Mouse (Mus musculus) hindbrain, embryonic 16.5 days (tissue): ENCODE data around the gene Rab11fip3. TPM values are rescaled to one million over a fixed set of nuclear protein-coding genes. Genes with fewer than 3 reads are reported as not detected.

Source experiments
- ATAC-seq: fragments of 200-750 bp; cut with Nextera tagmentation; 2 replicates; pipeline ENCODE4 v1.8.0; 2017; ENCODE audit warnings: moderate TSS enrichment, moderate library complexity
- H3K27ac ChIP-seq: fragments of 300-500 bp; sonication (generic); 2 replicates; pipeline ENCODE4 v1.5.1; 2014; ENCODE audit warnings: low read depth, mild to moderate bottlenecking, control low read depth, low read length, moderate library complexity
- H3K27me3 ChIP-seq: fragments of 300-500 bp; sonication (generic); replicated peaks from 2 replicates; pipeline ENCODE4 v1.6.1; 2014; ENCODE audit warnings: low read length; ENCODE audit not compliant: control insufficient read depth, insufficient read depth
- H3K36me3 ChIP-seq: fragments of 300-500 bp; sonication (generic); 2 replicates; pipeline ENCODE4 v1.6.1; 2014; ENCODE audit warnings: mild to moderate bottlenecking, low read length, moderate library complexity, mixed read lengths; ENCODE audit not compliant: control insufficient read depth, insufficient read depth
- H3K4me1 ChIP-seq: fragments of 300-500 bp; sonication (generic); 2 replicates; pipeline ENCODE4 v1.6.1; 2014; ENCODE audit warnings: low read depth, low read length; ENCODE audit not compliant: control insufficient read depth, insufficient read depth
- H3K4me2 ChIP-seq: fragments of 300-500 bp; sonication (generic); 2 replicates; pipeline ENCODE4 v1.6.1; 2014; ENCODE audit warnings: mild to moderate bottlenecking, low read length, control low read depth, moderate library complexity
- H3K4me3 ChIP-seq: fragments of 300-500 bp; sonication (generic); 2 replicates; pipeline ENCODE4 v1.5.1; 2014; ENCODE audit warnings: mild to moderate bottlenecking, low read length, control low read depth, moderate library complexity
- H3K9ac ChIP-seq: fragments of 300-500 bp; sonication (generic); 2 replicates; pipeline ENCODE4 v1.6.1; 2014; ENCODE audit warnings: low read depth, mild to moderate bottlenecking, control low read depth, low read length, moderate library complexity
- H3K9me3 ChIP-seq: fragments of 300-500 bp; sonication (generic); 2 replicates; pipeline ENCODE4 v1.6.1; 2014; ENCODE audit warnings: mild to moderate bottlenecking, low read length, moderate library complexity; ENCODE audit not compliant: control insufficient read depth
- WGBS: fragments of 180-500 bp; shearing (Covaris S2); extraction: QIAGEN DNeasy Blood & Tissue Kit; methylation state at CpG from one replicate; pipeline ENCODE4 v1.1.7; 2014; 5-methylcytosine and 5-hydroxymethylcytosine counted together
- polyA plus RNA-seq: library from polyadenylated mRNA; unstranded; fragments of >200 nt; fragmentation: Nextera tagmentation; extraction: Ambion mirVana; gene quantifications from 2 replicates; pipeline ENCODE4 v1.2.1, GENCODE M21; 2015

Gene Rab11fip3
- polyA plus RNA-seq, 1 experiment from 2014 or later = 12.8 TPM

DNA sequence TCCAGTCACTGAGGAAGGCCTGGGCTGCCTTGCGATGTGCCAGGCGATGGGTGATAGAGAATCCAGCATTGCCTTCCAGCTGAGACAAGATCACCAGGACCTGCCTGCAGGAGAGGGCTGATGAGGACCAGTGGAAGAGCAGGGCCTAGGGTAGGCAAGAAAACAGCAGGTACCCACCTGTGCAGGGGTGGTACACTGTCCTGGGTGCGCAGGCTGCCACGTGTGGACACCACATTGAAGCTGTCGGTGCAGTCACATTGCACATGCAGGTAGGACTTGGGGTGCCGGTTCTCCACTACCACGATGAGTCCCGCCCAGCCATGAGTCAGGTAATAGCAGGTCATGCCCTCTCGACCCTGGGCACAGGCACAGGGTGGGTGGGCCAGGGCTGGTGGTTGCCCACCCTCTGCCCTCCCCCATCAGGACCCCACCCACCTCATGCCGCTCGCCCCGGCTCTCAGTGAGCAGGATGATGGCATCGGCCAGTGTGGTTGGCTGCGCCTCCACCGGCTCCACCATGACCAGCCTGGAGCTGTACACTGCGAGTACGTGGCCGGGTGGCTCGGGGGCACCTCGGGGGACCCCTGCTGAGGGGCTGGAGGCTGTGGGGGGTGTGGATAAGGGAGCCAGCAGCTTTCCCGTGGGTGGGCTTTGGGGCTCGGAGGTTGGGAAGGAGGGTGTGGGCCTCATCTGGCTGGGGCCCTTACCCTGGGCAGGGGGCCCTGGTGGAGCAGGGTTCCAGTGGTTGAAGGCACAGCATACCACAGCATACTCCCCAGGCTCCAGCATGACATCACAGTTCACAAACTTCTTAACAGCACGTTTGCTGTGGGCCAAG is 109.5 kb downstream of the Rab11fip3 start:
- Histone ChIP-seq H3K4me1 (no peaks in the 10 kb centered on the region; the same call in 1 of the 2 replicates), H3K9me3 (no peaks in the 10 kb centered on the region), H3K27ac (no peak overlapping the region), H3K36me3 (peaks cover 19% of the 10 kb centered on the region), H3K9ac (no peak overlapping the region), H3K4me3 (no peak overlapping the region), H3K27me3 (no peaks in the 10 kb centered on the region), H3K4me2 (no peak overlapping the region)
- no peak for ATAC-seq
- WGBS = 91% methylated on average over 22 of the region's 23 CpGs

DNA sequence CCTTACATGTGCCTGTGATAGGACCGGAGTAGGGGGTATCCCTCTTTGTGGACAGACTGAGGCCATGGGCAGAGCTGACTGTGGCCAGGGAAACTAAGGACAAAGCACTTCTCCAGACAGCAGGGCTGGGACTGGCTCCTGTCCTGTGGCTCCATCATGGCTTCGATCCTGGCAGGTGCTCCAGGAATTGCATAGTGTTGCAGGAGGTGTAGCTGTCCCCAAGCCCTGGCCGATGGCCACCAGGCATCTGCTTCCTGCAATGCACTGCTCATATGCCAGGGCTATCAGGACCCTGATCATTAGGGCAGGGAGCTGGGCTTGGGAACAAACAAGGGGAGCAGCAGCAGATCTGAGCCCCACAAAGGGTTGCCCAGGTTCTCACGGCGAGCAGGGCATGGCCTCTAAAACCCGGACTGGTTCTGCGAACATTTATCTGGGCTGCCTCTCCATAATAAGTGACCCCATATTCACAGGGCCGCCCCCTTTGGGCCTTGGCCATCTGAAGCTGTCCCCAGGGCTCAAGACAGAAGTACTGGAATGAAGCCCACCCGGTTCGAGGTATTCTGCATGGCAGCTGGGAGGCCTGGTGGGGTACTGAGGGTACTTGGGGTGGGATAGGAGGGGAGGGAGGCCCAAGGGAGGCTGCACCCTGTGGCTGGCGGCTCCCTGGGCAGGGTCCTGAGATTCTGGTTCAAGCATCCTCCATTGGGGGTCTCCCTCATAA is 110.4 kb downstream of the Rab11fip3 start:
- H3K4me2 ChIP-seq = no peak overlapping the region
- no peak for ATAC-seq
- no peak overlapping the region for H3K9ac ChIP-seq
- H3K27ac ChIP-seq = peak overlapping the region; percentile 12; the same call in 1 of the 2 replicates
- WGBS = 92% methylated on average over 11 of the region's 11 CpGs
- no peaks in the 10 kb centered on the region; the same call in 1 of the 2 replicates for H3K27me3 ChIP-seq
- no peak overlapping the region for H3K4me3 ChIP-seq
- no peaks in the 10 kb centered on the region; the same call in 1 of the 2 replicates for H3K4me1 ChIP-seq
- peaks cover 14% of the 10 kb centered on the region for H3K36me3 ChIP-seq
- no peaks in the 10 kb centered on the region for H3K9me3 ChIP-seq

DNA sequence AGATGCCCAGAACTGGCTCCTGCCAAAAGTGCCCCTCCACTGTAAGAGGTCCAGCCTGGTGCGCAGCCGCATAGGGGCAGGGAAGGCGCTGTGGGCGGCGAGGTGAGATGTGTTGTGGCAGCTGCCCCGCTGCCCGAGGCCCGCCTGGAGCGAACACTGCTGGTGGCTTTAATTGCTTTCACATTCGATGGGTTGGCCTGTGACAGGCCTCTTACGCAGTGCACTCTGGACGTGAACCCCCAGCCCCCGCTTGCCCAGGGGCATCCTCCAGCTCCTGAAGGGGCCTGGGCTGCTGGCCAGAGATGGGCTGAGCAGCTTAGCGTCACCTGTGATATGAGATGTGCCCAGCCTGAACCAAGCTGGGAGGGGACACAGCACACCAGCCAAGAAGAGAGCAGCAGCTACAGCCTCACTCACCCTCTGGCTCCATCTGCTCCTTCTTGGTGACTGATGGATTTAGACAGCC is 111.7 kb downstream of the Rab11fip3 start:
- Histone ChIP-seq H3K27me3 (peaks cover 8% of the 10 kb centered on the region), H3K4me1 (no peaks in the 10 kb centered on the region; the same call in 1 of the 2 replicates), H3K36me3 (peaks cover 14% of the 10 kb centered on the region), H3K9ac (no peak overlapping the region), H3K9me3 (no peaks in the 10 kb centered on the region), H3K4me2 (no peak overlapping the region), H3K4me3 (no peak overlapping the region), H3K27ac (peak overlapping the region; percentile 21; the same call in 1 of the 2 replicates)
- 59% methylated on average over 14 of the region's 14 CpGs for WGBS
- ATAC-seq = peak; percentile 60

- 77% methylated on average over 7 of the region's 7 CpGs for WGBS
- Histone ChIP-seq H3K9me3 (no peaks in the 10 kb centered on the region), H3K4me2 (no peak overlapping the region), H3K4me1 (peaks cover 6% of the 10 kb centered on the region), H3K9ac (no peak overlapping the region), H3K36me3 (peaks cover 14% of the 10 kb centered on the region), H3K4me3 (no peak overlapping the region), H3K27me3 (peaks cover 18% of the 10 kb centered on the region), H3K27ac (peak overlapping the region; percentile 50)
- no peak for ATAC-seq
These were observed 112.7 kb downstream of the Rab11fip3 start for GRCm38 (mm10) chr17:25956631-25957030.

DNA sequence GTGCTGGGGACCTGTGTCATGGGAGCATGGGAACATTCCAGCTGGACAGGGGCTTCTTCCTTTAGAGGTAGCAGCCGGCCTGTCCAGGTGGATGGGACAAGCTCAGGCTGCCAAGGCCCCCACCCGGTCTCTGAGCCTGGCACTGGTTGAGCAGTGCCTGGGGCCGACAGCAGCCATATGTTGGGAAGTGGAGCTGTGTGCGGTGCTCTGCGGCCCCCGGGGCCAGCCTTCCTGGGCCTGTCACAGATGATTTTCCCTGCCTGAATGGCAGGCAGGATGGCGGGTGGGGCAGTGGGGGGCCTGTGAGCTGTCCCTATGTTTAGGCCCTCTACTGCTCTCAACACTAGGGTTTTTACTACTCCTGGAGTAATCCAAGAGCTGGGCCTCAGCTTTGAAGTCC is 113.2 kb downstream of the Rab11fip3 start:
- no peaks in the 10 kb centered on the region for H3K9me3 ChIP-seq

GRCm38 (mm10) chr17:25955736-25956135 is 113.6 kb downstream of the Rab11fip3 start:
- Histone ChIP-seq H3K4me3 (no peak overlapping the region), H3K27ac (no peak overlapping the region), H3K27me3 (peaks cover 27% of the 10 kb centered on the region), H3K9me3 (no peaks in the 10 kb centered on the region), H3K4me1 (peaks cover 14% of the 10 kb centered on the region), H3K36me3 (peaks cover 11% of the 10 kb centered on the region), H3K4me2 (no peak overlapping the region), H3K9ac (no peak overlapping the region)
- no peak for ATAC-seq
- WGBS = 73% methylated on average over 3 of the region's 3 CpGs

More for the DNA sequence above, 113.2 kb downstream of the Rab11fip3 start:
- Histone ChIP-seq H3K9ac (no peak overlapping the region), H3K36me3 (peaks cover 11% of the 10 kb centered on the region), H3K4me2 (no peak overlapping the region), H3K27ac (peak overlapping the region; percentile 50), H3K4me3 (no peak overlapping the region), H3K27me3 (peaks cover 22% of the 10 kb centered on the region), H3K4me1 (peaks cover 10% of the 10 kb centered on the region)
- WGBS = 60% methylated on average over 7 of the region's 7 CpGs
- peak; percentile 48; the same call in 1 of the 2 replicates for ATAC-seq

- Histone ChIP-seq H3K9me3 (no peaks in the 10 kb centered on the region), H3K27ac (no peak overlapping the region), H3K9ac (no peak overlapping the region), H3K27me3 (peaks cover 34% of the 10 kb centered on the region), H3K4me3 (no peak overlapping the region), H3K4me1 (peaks cover 14% of the 10 kb centered on the region), H3K36me3 (peaks cover 8% of the 10 kb centered on the region), H3K4me2 (no peak overlapping the region)
- ATAC-seq = no peak
- WGBS = 100% methylated on average over 1 of the region's 2 CpGs
These were observed 114.7 kb downstream of the Rab11fip3 start for GRCm38 (mm10) chr17:25954671-25955070.

DNA sequence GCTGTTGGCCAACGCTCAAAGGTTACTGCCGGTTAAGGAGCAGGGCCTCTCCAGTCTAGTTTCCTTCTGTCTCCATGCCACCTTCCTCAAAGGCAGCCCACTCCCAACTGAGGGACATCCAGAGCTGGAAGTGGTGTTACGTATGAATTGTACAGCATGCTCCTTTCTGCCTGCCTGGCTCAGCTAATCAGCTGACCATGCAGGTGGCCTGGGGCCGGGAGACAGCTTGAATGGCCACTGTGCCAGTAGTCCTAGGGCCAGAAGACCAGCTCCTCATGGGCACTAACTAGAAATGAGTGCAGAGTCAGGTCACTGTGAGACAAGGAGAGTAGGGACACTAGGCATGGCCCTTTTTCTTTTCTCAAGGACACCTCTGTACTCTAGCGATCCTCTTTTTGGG is 116.2 kb downstream of the Rab11fip3 start:
- WGBS = 78% methylated on average over 5 of the region's 5 CpGs
- peaks cover 2% of the 10 kb centered on the region; the same call in 1 of the 2 replicates for H3K36me3 ChIP-seq
- H3K27me3 ChIP-seq = peaks cover 34% of the 10 kb centered on the region
- no peak overlapping the region for H3K4me3 ChIP-seq
- H3K27ac ChIP-seq = no peak overlapping the region
- no peak overlapping the region for H3K4me2 ChIP-seq
- H3K4me1 ChIP-seq = peaks cover 14% of the 10 kb centered on the region
- ATAC-seq = no peak
- H3K9me3 ChIP-seq = no peaks in the 10 kb centered on the region
- H3K9ac ChIP-seq = no peak overlapping the region
